Mouse (Mus musculus): ENCODE measurements around the gene Cadm2. TPM values are rescaled to one million over a fixed set of nuclear protein-coding genes. Genes with fewer than 3 reads are reported as not detected.

Cadm2 gene
- total RNA-seq, 2 experiments from 2014 or later, result not detected

- no peak for ATAC-seq (replicated peaks; ENCODE audit: low FRiP score, low TSS enrichment, poor library complexity, severe bottlenecking)
Measured at GRCm38 (mm10) chr16:66986879-66987278, 633.8 kb downstream of the Cadm2 start.

- no peak for ATAC-seq (replicated peaks; ENCODE audit: low FRiP score, low TSS enrichment, poor library complexity, severe bottlenecking)
Measured at GRCm38 (mm10) chr16:66970912-66971311, 649.8 kb downstream of the Cadm2 start.

- no peak for ATAC-seq (replicated peaks; ENCODE audit: low FRiP score, low TSS enrichment, poor library complexity, severe bottlenecking)
Measured at GRCm38 (mm10) chr16:66969520-66970144, 651.1 kb downstream of the Cadm2 start.

GRCm38 (mm10) chr16:66968336-66968735 lies 652.4 kb downstream of the Cadm2 start:
- ATAC-seq (replicated peaks; ENCODE audit: low FRiP score, low TSS enrichment, poor library complexity, severe bottlenecking), result no peak

GRCm38 (mm10) chr16:66967686-66968085 lies 653.0 kb downstream of the Cadm2 start:
- no peak for ATAC-seq (replicated peaks; ENCODE audit: low FRiP score, low TSS enrichment, poor library complexity, severe bottlenecking)

- ATAC-seq (replicated peaks; ENCODE audit: low FRiP score, low TSS enrichment, poor library complexity, severe bottlenecking), result no peak
Measured at GRCm38 (mm10) chr16:66959146-66959545, 661.6 kb downstream of the Cadm2 start.

GRCm38 (mm10) chr16:66955876-66956275 lies 664.8 kb downstream of the Cadm2 start:
- ATAC-seq (replicated peaks; ENCODE audit: low FRiP score, low TSS enrichment, poor library complexity, severe bottlenecking), result no peak

- ATAC-seq (replicated peaks; ENCODE audit: low FRiP score, low TSS enrichment, poor library complexity, severe bottlenecking), result no peak
Measured at GRCm38 (mm10) chr16:66936332-66936731, 684.4 kb downstream of the Cadm2 start.

- ATAC-seq (replicated peaks; ENCODE audit: low FRiP score, low TSS enrichment, poor library complexity, severe bottlenecking), result no peak
Measured at GRCm38 (mm10) chr16:66925517-66925916, 695.2 kb downstream of the Cadm2 start.

GRCm38 (mm10) chr16:66922753-66923152 lies 698.0 kb downstream of the Cadm2 start:
- no peak for ATAC-seq (replicated peaks; ENCODE audit: low FRiP score, low TSS enrichment, poor library complexity, severe bottlenecking)

- ATAC-seq (replicated peaks; ENCODE audit: low FRiP score, low TSS enrichment, poor library complexity, severe bottlenecking), result no peak
Measured at GRCm38 (mm10) chr16:66921414-66921915, 699.2 kb downstream of the Cadm2 start.

GRCm38 (mm10) chr16:66919889-66920402 lies 700.8 kb downstream of the Cadm2 start:
- ATAC-seq (replicated peaks; ENCODE audit: low FRiP score, low TSS enrichment, poor library complexity, severe bottlenecking), result no peak

GRCm38 (mm10) chr16:66901801-66902200 lies 718.9 kb downstream of the Cadm2 start:
- no peak for ATAC-seq (replicated peaks; ENCODE audit: low FRiP score, low TSS enrichment, poor library complexity, severe bottlenecking)

GRCm38 (mm10) chr16:66900664-66901063 lies 720.0 kb downstream of the Cadm2 start:
- no peak for ATAC-seq (replicated peaks; ENCODE audit: low FRiP score, low TSS enrichment, poor library complexity, severe bottlenecking)

GRCm38 (mm10) chr16:66892359-66892758 lies 728.3 kb downstream of the Cadm2 start:
- ATAC-seq (replicated peaks; ENCODE audit: low FRiP score, low TSS enrichment, poor library complexity, severe bottlenecking), result no peak

GRCm38 (mm10) chr16:66891559-66892247 lies 729.0 kb downstream of the Cadm2 start:
- ATAC-seq (replicated peaks; ENCODE audit: low FRiP score, low TSS enrichment, poor library complexity, severe bottlenecking), result no peak

- no peak for ATAC-seq (replicated peaks; ENCODE audit: low FRiP score, low TSS enrichment, poor library complexity, severe bottlenecking)
Measured at GRCm38 (mm10) chr16:66889907-66890306, 730.8 kb downstream of the Cadm2 start.

- ATAC-seq (replicated peaks; ENCODE audit: low FRiP score, low TSS enrichment, poor library complexity, severe bottlenecking), result no peak
Measured at GRCm38 (mm10) chr16:66882597-66882996, 738.1 kb downstream of the Cadm2 start.

- ATAC-seq (replicated peaks; ENCODE audit: low FRiP score, low TSS enrichment, poor library complexity, severe bottlenecking), result no peak
Measured at GRCm38 (mm10) chr16:66871201-66871600, 749.5 kb downstream of the Cadm2 start.

GRCm38 (mm10) chr16:66851047-66851446 lies 769.7 kb downstream of the Cadm2 start:
- no peak for ATAC-seq (replicated peaks; ENCODE audit: low FRiP score, low TSS enrichment, poor library complexity, severe bottlenecking)

GRCm38 (mm10) chr16:66824866-66825265 lies 795.8 kb downstream of the Cadm2 start:
- no peak for ATAC-seq (replicated peaks; ENCODE audit: low FRiP score, low TSS enrichment, poor library complexity, severe bottlenecking)

Measured in megakaryocyte-erythroid progenitor cell, adult 5-6 weeks (primary cell).